Mouse (Mus musculus) testis, adult 2 months (tissue): Measurements from ENCODE around the gene Ctns.

Experiments
- CTCF ChIP-seq: fragments of 200-500 bp; IDR thresholded peaks from 2 replicates; pipeline ENCODE4 v1.5.1; 2012; ENCODE audit warnings: low read depth, mild to moderate bottlenecking, inconsistent platforms, low read length, moderate library complexity; ENCODE audit not compliant: control insufficient read depth, insufficient read depth, insufficient replicate concordance
- POLR2A ChIP-seq: fragments of 200-500 bp; IDR thresholded peaks from 2 replicates; pipeline ENCODE4 v1.6.1; 2012; ENCODE audit warnings: low read depth, mild to moderate bottlenecking, inconsistent platforms, low read length, moderate library complexity; ENCODE audit not compliant: control insufficient read depth

DNA sequence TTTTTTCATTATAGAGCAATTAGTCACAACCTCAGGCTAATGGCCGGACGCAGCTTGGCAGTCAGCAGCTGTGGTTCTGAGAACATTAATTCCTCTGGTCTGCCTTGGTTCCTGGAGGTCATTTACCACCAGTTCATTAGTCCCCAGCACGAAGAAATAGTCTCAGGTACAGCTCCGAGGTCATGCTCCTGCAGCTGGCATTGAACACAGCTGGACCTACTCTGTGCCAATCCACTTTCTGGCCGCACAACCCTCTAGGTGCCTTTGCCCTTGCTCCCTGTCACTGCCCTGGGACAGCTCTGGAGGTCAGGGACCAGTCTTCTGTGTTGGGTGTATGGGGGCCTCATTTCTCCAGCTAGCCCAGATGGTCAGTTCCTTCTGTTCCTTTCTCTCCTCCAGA is 30.0 kb upstream of the Ctns start:
- no peak for TF ChIP-seq CTCF
- no peak for TF ChIP-seq POLR2A
